Mouse (Mus musculus): Measurements from ENCODE around the gene Agmo.

The Agmo gene

DNA sequence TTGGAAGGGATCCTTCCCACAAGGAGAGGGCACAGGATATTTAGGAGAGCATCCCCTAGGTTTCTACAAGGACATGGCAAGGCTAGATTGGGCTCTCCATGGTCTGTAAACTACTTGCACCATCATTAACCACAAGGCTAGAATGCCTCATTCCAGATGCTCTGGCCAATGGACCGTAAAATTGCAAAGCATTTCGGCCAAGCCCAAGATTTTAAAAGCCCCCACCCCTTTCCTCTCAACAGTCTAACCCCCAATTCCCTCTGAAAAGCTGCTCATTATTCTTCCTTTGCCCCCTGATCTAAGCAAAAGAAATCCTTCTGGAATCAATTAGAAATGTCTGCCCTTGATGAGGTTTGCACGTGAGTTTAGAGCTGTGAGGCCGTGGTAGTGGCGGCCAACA, 185.3 kb downstream of the Agmo start:
- DNase-seq (ENCODE audit: low read depth, low spot score): no peak

DNA sequence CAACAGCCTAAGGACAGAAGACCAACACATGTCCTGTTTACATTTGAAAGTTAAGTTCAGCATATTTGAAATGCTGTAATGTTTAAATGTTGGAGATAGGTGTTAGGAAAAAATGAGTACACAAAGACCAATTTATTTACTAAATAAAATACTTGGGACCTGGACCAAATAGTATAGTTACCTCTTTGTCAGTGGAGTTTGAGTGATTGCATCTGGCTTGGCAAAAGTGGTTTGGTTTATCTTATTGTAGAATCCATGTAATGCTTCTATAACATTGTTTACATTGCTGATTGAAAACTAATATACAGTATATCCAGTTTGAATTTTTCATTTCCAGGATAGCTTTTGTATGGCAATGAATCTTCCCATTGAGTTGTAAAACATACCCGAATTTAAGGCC, 193.0 kb downstream of the Agmo start:
- no peak for DNase-seq (ENCODE audit: low read depth, low spot score)

- no peak for DNase-seq (ENCODE audit: low read depth, low spot score)
These were observed 201.1 kb downstream of the Agmo start for GRCm38 (mm10) chr12:37442486-37443013.

- DNase-seq (ENCODE audit: low read depth, low spot score): no peak
These were observed 203.8 kb downstream of the Agmo start for GRCm38 (mm10) chr12:37445255-37445654.

DNA sequence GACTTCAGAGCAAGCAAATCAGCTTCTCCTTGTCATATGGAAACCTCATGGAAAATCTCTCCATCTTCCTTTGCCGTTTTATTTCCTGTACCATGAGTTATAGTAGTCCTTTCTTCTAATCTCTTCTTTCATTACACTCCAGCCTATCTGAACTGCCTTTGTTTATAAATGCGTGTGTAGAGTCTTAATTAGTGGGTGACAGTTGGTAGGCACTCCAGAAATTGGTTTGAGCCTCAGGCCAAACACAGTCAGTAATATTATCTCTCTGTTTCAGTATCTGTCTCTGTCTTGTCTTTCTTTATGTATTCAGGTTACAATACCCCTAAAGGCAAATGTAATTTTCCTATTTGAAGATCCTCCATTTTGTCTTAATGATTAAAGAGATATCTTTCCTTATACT, 208.2 kb downstream of the Agmo start:
- DNase-seq (ENCODE audit: low read depth, low spot score): no peak

- peak; percentile 12 for DNase-seq (ENCODE audit: low read depth, low spot score)
These were observed 209.1 kb downstream of the Agmo start for GRCm38 (mm10) chr12:37450366-37451156.

GRCm38 (mm10) chr12:37471631-37472030, 230.2 kb downstream of the Agmo start:
- no peak for DNase-seq (ENCODE audit: low read depth, low spot score)

DNA sequence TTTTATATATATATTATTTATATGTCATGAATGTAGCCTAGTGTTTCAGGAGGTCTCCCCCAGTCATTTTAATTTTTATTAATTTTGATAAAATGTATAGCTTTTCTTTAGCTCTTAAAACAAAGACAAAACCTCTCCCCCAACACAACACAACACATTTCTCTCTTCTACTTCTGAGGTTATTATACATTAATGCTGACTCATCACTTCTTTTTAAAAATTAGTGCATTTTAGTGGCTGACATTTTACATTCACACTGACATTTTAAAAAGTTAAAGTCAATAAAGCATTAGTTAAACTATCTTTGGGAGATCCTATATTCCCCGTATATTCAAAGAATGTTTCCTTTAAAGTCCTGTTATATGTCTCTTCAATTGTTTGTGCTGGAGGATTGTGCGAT, 235.4 kb downstream of the Agmo start:
- DNase-seq (ENCODE audit: low read depth, low spot score): no peak

GRCm38 (mm10) chr12:37487991-37488390, 246.6 kb downstream of the Agmo start:
- DNase-seq (ENCODE audit: low read depth, low spot score): no peak

- no peak for DNase-seq (ENCODE audit: low read depth, low spot score)
These were observed 257.4 kb downstream of the Agmo start for GRCm38 (mm10) chr12:37498871-37499270.

DNA sequence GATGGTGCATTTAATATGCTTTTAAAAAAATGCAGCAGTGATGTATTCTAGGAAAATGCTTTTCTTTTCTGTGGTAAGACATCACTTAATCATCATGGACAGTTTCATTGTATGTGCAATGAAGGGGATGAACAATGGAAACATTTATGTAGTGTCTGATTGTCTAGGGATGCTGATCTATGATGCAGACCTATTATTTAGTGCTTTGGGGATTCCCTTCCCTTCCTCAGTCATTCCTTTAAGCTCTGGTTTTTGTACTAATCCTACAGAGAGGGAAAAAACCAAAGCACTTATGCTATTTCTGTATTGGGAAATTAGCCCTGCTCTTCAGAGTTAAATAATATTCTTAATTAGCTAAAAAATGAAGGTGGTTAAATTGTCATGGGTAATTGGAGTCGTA, 266.0 kb downstream of the Agmo start:
- DNase-seq (ENCODE audit: low read depth, low spot score): no peak

DNA sequence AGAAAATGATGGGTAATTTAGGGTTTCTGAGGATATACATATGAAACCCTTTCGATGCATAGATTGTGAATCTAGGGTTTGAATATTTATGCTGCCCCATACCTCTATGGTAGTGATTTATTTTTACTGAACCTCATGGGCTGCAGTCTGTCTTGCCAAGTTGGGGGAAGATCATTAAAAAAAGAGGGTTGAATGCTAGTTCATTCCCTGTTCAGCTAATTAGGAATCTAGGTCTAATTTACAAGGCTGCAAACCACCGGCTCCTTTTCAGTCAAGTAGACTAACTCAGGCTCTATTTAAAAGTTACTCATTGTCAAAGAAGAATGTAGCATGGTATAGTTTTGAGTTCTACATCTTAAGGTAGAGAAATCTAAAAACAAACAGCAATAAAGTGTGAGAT, 266.4 kb downstream of the Agmo start:
- no peak for DNase-seq (ENCODE audit: low read depth, low spot score)

DNA sequence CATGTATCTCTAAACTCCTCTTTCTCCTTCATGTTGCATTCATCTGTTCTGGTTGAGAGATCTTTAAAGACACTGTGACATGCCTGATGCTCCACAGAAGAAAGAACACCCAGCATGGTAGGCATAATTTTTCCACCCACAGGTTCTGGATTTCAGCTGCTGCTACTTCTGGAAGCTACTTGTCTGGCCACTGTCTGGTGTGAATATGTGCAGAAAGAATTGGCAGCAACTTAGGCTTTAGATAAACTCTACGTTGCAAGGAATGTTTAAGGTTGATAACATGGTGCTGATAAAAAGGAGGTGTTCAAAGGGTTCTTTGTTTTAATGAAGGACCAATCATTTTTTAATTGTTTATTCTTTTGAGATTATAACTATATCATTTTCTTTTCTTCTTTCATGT, 280.3 kb downstream of the Agmo start:
- no peak for DNase-seq (ENCODE audit: low read depth, low spot score)

GRCm38 (mm10) chr12:37524662-37525061, 283.2 kb downstream of the Agmo start:
- no peak for DNase-seq (ENCODE audit: low read depth, low spot score)

GRCm38 (mm10) chr12:37540994-37541393, 299.6 kb downstream of the Agmo start:
- DNase-seq (ENCODE audit: low read depth, low spot score): no peak

DNA sequence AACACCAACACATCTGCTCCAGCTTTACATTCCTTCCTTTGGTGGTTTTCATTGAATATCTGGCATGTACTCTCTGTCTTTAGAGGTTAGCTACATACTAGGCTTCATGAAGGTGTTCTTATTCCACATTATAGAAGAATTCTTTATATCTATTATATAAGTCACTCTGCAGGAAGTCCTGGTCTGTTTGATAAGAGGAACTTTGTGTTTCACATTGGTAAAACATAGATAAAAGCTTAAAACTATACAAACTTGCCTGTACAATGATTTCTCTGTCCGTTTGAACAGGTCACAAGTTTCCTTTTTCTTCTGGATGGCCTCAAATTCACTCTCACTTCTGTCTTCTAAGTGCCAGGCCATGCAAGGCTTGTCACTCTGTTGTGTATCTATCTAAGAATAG, 316.8 kb downstream of the Agmo start:
- no peak for DNase-seq (ENCODE audit: low read depth, low spot score)

DNA sequence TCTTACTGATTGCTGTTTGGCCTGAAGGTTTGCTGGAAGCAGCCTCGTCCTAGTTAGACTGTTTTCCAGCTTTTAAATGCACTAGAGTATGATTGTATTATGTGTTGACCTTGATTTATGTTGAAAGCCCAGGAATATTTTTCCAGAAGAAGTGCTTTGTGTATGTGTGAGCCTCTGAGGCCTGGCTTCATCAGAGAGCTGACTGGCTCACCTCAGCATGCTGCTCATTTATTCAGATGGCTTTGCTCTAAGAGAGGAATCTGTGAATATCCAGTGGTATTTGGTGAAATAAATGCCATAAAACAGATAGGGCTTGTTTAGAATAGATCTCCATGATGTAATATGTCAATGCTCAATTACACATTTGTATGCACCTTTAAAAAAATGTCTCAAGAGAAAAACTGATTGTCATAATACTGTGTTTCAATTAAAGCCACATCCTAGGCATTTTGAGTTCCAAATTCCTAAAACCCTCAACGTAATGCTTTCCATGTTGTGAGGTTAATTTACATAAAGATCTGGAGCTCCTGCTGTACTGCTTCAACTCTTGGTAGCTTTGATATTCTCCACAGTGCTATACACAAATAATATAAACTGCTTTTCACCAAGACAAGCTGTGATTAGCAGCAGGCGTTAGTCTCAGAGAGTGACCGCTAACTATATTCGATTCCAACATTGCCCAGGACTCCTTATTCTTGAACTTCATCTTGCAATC, 324.6 kb downstream of the Agmo start:
- no peak for DNase-seq (ENCODE audit: low read depth, low spot score)

DNA sequence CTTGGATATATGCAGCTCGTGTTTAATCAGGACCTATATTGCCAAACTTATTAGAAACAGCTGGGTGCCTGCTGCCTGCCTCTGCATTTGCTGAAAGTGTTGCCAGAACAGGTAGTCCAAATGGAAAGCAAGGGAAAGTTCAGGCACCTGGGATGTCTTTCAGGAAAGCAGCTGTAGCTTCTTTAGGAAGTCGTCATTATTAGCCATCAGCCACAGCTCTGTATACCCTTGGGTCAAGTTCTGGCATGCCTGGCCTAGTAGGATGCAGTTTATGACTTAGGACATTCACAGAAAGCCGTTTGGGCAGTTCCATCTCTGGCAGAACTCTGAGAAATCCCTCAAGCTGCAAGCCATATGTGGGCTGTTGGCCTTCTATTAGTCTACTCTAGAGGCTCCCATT, 330.5 kb downstream of the Agmo start:
- DNase-seq (ENCODE audit: low read depth, low spot score): no peak

GRCm38 (mm10) chr12:37582777-37583176, 341.3 kb downstream of the Agmo start:
- DNase-seq (ENCODE audit: low read depth, low spot score): no peak

- DNase-seq (ENCODE audit: low read depth, low spot score): no peak
These were observed 351.4 kb downstream of the Agmo start for GRCm38 (mm10) chr12:37592853-37593252.

- DNase-seq (ENCODE audit: low read depth, low spot score): no peak
These were observed 371.4 kb downstream of the Agmo start for GRCm38 (mm10) chr12:37612837-37613236.

DNA sequence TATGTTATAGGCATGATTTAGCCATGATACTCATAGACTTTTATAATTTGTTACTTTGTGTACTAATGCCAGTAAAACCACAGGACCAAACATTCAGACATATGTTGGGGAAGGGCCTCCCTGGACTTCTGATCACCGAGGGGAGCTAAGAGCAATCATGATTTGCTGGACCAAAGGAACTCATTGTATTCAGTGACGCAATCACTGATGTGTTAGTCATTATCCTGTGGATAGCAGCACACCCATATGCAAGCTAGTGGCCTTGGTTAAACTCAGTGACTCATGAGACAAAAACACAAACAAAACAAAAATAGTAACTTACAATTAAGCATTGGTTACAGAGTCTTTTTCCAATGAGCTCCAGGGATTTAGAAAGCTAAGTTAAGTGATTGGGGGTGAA, 373.3 kb downstream of the Agmo start:
- no peak for DNase-seq (ENCODE audit: low read depth, low spot score)

DNA sequence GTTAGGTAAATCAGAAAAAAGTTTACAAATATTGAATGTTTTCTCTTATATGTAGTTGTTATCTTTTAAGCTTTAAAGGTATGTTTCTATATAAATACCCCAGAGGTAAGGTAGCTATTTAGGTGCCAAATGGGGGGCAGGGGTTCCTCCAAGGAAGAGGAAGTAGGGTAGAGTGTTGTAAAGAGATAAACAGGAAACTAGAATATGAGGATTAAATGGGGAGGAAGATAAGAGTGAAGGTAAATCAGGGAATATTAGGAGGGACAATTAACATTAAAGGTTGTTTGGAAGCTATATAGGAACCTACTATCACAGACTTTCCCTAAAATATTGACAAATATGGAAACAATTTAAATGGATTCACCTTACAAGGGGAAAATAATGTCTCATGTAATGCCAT, 382.6 kb downstream of the Agmo start:
- no peak for DNase-seq (ENCODE audit: low read depth, low spot score)
